Mouse (Mus musculus) myocyte (in vitro differentiated cells): ENCODE results near the gene Gm20509.

Experiments used
- CEBPB ChIP-seq: IDR thresholded peaks from 2 replicates; pipeline ENCODE4 v1.6.1; 2011; ENCODE audit warnings: mild to moderate bottlenecking, moderate library complexity; ENCODE audit not compliant: poor library complexity, insufficient read depth, severe bottlenecking
- E2F4 ChIP-seq: IDR thresholded peaks from one replicate; pipeline ENCODE4 v1.6.1; 2011; ENCODE audit warnings: mild to moderate bottlenecking, control low read depth, moderate library complexity; ENCODE audit not compliant: insufficient read depth
- MAX ChIP-seq: IDR thresholded peaks from one replicate; pipeline ENCODE4 v1.6.1; 2011; ENCODE audit warnings: low read depth, mild to moderate bottlenecking, control low read depth
- MYOD1 ChIP-seq, 3 experiments: IDR thresholded peaks; one replicate each; pipeline ENCODE4 v1.6.1; 2011; ENCODE audit warnings: control low read depth in 2 of 3, low read depth in 2 of 3, mild to moderate bottlenecking in 2 of 3, moderate library complexity in 1 of 3; ENCODE audit not compliant: insufficient read length in 2 of 3, control insufficient read depth in 1 of 3
- MYOG ChIP-seq, 3 experiments: IDR thresholded peaks; one replicate each; pipeline ENCODE4 v1.6.1; 2011; ENCODE audit warnings: control low read depth in 2 of 3, low read depth in 2 of 3, mild to moderate bottlenecking in 2 of 3; ENCODE audit not compliant: insufficient read length in 2 of 3, control insufficient read depth in 1 of 3, insufficient read depth in 1 of 3
- POLR2A ChIP-seq: IDR thresholded peaks from one replicate; pipeline ENCODE4 v1.6.1; 2011; ENCODE audit warnings: low read depth, mild to moderate bottlenecking, control low read depth, moderate library complexity; ENCODE audit not compliant: insufficient read length
- POLR2AphosphoS2 ChIP-seq: IDR thresholded peaks from one replicate; pipeline ENCODE4 v1.6.1; 2011; ENCODE audit warnings: low read depth, control low read depth; ENCODE audit not compliant: insufficient read length
- REST ChIP-seq: IDR thresholded peaks from one replicate; pipeline ENCODE4 v1.6.1; 2011; ENCODE audit warnings: mild to moderate bottlenecking, control low read depth, moderate library complexity; ENCODE audit not compliant: insufficient read depth, insufficient read length
- SRF ChIP-seq: IDR thresholded peaks from one replicate; pipeline ENCODE4 v1.6.1; 2011; ENCODE audit warnings: low read depth; ENCODE audit not compliant: control insufficient read depth, insufficient read length
- TCF12 ChIP-seq: IDR thresholded peaks from one replicate; pipeline ENCODE4 v1.6.1; 2011; ENCODE audit warnings: mild to moderate bottlenecking, control low read depth; ENCODE audit not compliant: poor library complexity, insufficient read depth, severe bottlenecking
- TCF3 ChIP-seq: IDR thresholded peaks from one replicate; pipeline ENCODE4 v1.6.1; 2011; ENCODE audit warnings: low read depth, control low read depth; ENCODE audit not compliant: insufficient read length
- USF1 ChIP-seq: IDR thresholded peaks from one replicate; pipeline ENCODE4 v1.6.1; 2011; ENCODE audit warnings: low read depth, mild to moderate bottlenecking, control low read depth, moderate library complexity

DNA sequence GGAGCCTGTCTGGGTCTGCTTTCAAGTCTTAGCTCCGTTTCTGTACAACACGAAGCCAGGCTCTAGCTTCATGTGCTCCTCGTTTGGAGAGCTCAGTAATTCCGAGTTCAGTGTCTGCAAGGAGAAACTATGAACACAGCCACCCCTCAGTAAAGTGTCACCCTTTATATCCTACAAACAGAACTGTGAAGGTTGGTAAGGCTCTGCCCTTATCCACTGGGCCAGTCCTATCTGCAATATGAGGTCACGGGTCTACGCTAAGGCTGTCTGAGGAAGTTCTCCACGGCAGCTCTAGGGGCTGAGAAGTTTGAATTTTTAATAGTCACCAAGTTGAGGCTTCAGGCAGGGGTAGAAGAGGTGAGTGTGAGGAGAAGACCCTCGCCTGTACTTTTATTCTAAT is 29.8 kb upstream of the Gm20509 start:
- TF ChIP-seq TCF3, result no peak
- no peak for TF ChIP-seq POLR2A
- TF ChIP-seq MAX, result no peak
- TF ChIP-seq USF1, result no peak
- no peak for TF ChIP-seq TCF12
- no peak for TF ChIP-seq MYOG (IDR thresholded peaks at IDR 0.05; ENCODE audit: control insufficient read depth in 1 of 3, insufficient read depth in 1 of 3, insufficient read length in 2 of 3, low read depth in 2 of 3)
- no peak for TF ChIP-seq E2F4
- no peak for TF ChIP-seq REST
- TF ChIP-seq POLR2AphosphoS2, result no peak
- TF ChIP-seq MYOD1 (IDR thresholded peaks at IDR 0.05; ENCODE audit: control insufficient read depth in 1 of 3, insufficient read length in 2 of 3, low read depth in 2 of 3), result no peak
- TF ChIP-seq CEBPB, result no peak
- TF ChIP-seq SRF, result no peak
